Mouse (Mus musculus) urinary bladder, postnatal 10 days (tissue): Measurements from ENCODE around the gene Gpr162.

Experiments used
- DNase-seq: peaks from one replicate; pipeline ENCODE4 v3.0.0; 2022; ENCODE audit warnings: low spot score

Gene Gpr162

GRCm38 (mm10) chr6:124881821-124882220, 18.0 kb upstream of the Gpr162 start:
- no peak for DNase-seq

- DNase-seq = no peak
Observed at GRCm38 (mm10) chr6:124879390-124879789, 15.6 kb upstream of the Gpr162 start.

GRCm38 (mm10) chr6:124874348-124874747, 10.6 kb upstream of the Gpr162 start:
- DNase-seq = no peak

- DNase-seq = no peak
Observed at GRCm38 (mm10) chr6:124866560-124866959, 2.8 kb upstream of the Gpr162 start.

GRCm38 (mm10) chr6:124865766-124866362, 2.1 kb upstream of the Gpr162 start:
- DNase-seq = no peak

- no peak for DNase-seq
Observed at GRCm38 (mm10) chr6:124863125-124863657, 592 bp downstream of the Gpr162 start.

GRCm38 (mm10) chr6:124862406-124863124, 1.2 kb downstream of the Gpr162 start:
- DNase-seq = no peak

GRCm38 (mm10) chr6:124861802-124862201, 2.0 kb downstream of the Gpr162 start:
- DNase-seq = no peak

- DNase-seq = no peak
Observed at GRCm38 (mm10) chr6:124861266-124861665, 2.5 kb downstream of the Gpr162 start.

GRCm38 (mm10) chr6:124860511-124860910, 3.3 kb downstream of the Gpr162 start:
- DNase-seq = no peak

- peak; percentile 65 for DNase-seq
Observed at GRCm38 (mm10) chr6:124859725-124860124, 4.1 kb downstream of the Gpr162 start.

- DNase-seq = no peak
Observed at GRCm38 (mm10) chr6:124858561-124859318, 5.0 kb downstream of the Gpr162 start.

GRCm38 (mm10) chr6:124857840-124858530, 5.8 kb downstream of the Gpr162 start:
- no peak for DNase-seq

- peak; percentile 40 for DNase-seq
Observed at GRCm38 (mm10) chr6:124856916-124857839, 6.6 kb downstream of the Gpr162 start, which contains the start of gene P3h3. Gene P3h3 (minus strand): TSS chr6:124857752.

GRCm38 (mm10) chr6:124856321-124856720, 7.5 kb downstream of the Gpr162 start:
- no peak for DNase-seq

GRCm38 (mm10) chr6:124854647-124855046, 9.1 kb downstream of the Gpr162 start:
- DNase-seq = no peak

GRCm38 (mm10) chr6:124850535-124850934, 13.2 kb downstream of the Gpr162 start:
- DNase-seq = no peak

- DNase-seq = peak; percentile 73
Observed at GRCm38 (mm10) chr6:124847305-124847704, 16.5 kb downstream of the Gpr162 start.

GRCm38 (mm10) chr6:124840241-124841167, 23.3 kb downstream of the Gpr162 start, which contains the start of gene Gnb3:
Gene Gnb3 (minus strand): TSS chr6:124840275.
- DNase-seq = no peak

- no peak for DNase-seq
Observed at GRCm38 (mm10) chr6:124839805-124840204, 24.0 kb downstream of the Gpr162 start.
